Mouse (Mus musculus) left cerebral cortex, adult 18-20 months (tissue): ENCODE results near the gene Abcf3. TPM values are rescaled to one million over a fixed set of nuclear protein-coding genes. Genes with fewer than 3 reads are reported as not detected.

Experiments used
- microRNA-seq, 2 experiments: library from miRNA; unstranded; fragments of <30 nt; microRNA quantifications; one replicate each; pipeline ENCODE4 v1.2.0; 2021
- total RNA-seq, 2 experiments: library from RNA; stranded (reverse); gene quantifications; 2 replicates each; pipeline ENCODE4 v1.2.3; 2021

Abcf3 gene
- total RNA-seq, 2 experiments from 2014 or later, result 100 to 120 TPM

Small RNAs within 50 kb of the gene (microRNA-seq; reads per million reads assigned to microRNA genes)
- gene Mir1224, result 608 to 719 reads per million in 2 experiments

Other genes starting within 250 kb of the Abcf3 start
- gene Parl, start 246.2 kb upstream of the Abcf3 start, total RNA-seq, result 10 to 100 TPM; 47.9 to 53.6 TPM
- not detected for gene Cyp2ab1, start 223.2 kb upstream of the Abcf3 start, total RNA-seq
- gene Abcc5, start 122.2 kb upstream of the Abcf3 start, total RNA-seq, result 100 to 1,000 TPM; 208 to 216 TPM
- gene Eif2b5, start 49.8 kb upstream of the Abcf3 start, total RNA-seq, result 10 to 100 TPM; 55.8 to 65.4 TPM
- gene Dvl3, start 31.6 kb upstream of the Abcf3 start, total RNA-seq, result 10 to 100 TPM; 57.0 to 57.5 TPM
- 100 to 1,000 TPM; 826 to 873 TPM for gene Ap2m1, start 13.1 kb upstream of the Abcf3 start, total RNA-seq
- gene Vwa5b2, start 40.9 kb downstream of the Abcf3 start, total RNA-seq, result 10 to 100 TPM; 50.1 to 62.9 TPM
- 1 to 10 TPM; 1.9 to 2.9 TPM for gene Eef1akmt4, start 63.0 kb downstream of the Abcf3 start, total RNA-seq
- gene Gm49333, start 63.0 kb downstream of the Abcf3 start, total RNA-seq, result not detected
- gene Alg3, start 63.2 kb downstream of the Abcf3 start, total RNA-seq, result 10 to 100 TPM; 11.7 to 13.4 TPM
- gene Camk2n2, start 72.7 kb downstream of the Abcf3 start, total RNA-seq, result 100 to 1,000 TPM; 189 to 201 TPM
- 10 to 100 TPM; 23.7 to 27.6 TPM for gene Ece2, start 81.3 kb downstream of the Abcf3 start, total RNA-seq
- gene Psmd2, start 103.1 kb downstream of the Abcf3 start, total RNA-seq, result 100 to 1,000 TPM; 223 to 226 TPM
- gene Eif4g1, start 119.7 kb downstream of the Abcf3 start, total RNA-seq, result 100 to 1,000 TPM; 262 to 265 TPM
- gene Fam131a, start 144.7 kb downstream of the Abcf3 start, total RNA-seq, result 100 to 1,000 TPM; 320 to 327 TPM
- gene Polr2h, start 169.1 kb downstream of the Abcf3 start, total RNA-seq, result 10 to 100 TPM; 27.6 to 30.2 TPM
- 10 to 100 TPM; 54.8 to 67.2 TPM for gene Clcn2, start 169.2 kb downstream of the Abcf3 start, total RNA-seq
- 10 to 100 TPM; 39.9 to 47.0 TPM for gene Chrd, start 184.6 kb downstream of the Abcf3 start, total RNA-seq
- gene Thpo, start 185.9 kb downstream of the Abcf3 start, total RNA-seq, result 1 to 10 TPM; 3.7 to 6.0 TPM